Mouse (Mus musculus) adrenal gland, postnatal 25 days (tissue): Measurements from ENCODE around the gene Ankrd23. TPM values are rescaled to one million over a fixed set of nuclear protein-coding genes. Genes with fewer than 3 reads are reported as not detected.

Source experiments
- DNase-seq: peaks from one replicate; pipeline ENCODE4 v3.0.0; 2021; ENCODE audit warnings: mixed read lengths
- microRNA-seq, 2 experiments: library from miRNA; unstranded; fragments of <30 nt; microRNA quantifications; one replicate each; pipeline ENCODE4 v1.2.0; 2021
- total RNA-seq: library from RNA; stranded (reverse); gene quantifications from 2 replicates; pipeline ENCODE4 v1.2.3, GENCODE M21; 2021

The Ankrd23 gene
- total RNA-seq, 1 experiment from 2014 or later, result 14.5 TPM

- no peak for DNase-seq
Observed at GRCm38 (mm10) chr1:36513310-36513709, 23.4 kb downstream of the Ankrd23 start.

- no peak for DNase-seq
Observed at GRCm38 (mm10) chr1:36512966-36513280, 23.8 kb downstream of the Ankrd23 start.

- DNase-seq, result peak; percentile 56
Observed at GRCm38 (mm10) chr1:36512089-36512965, 24.4 kb downstream of the Ankrd23 start.

GRCm38 (mm10) chr1:36511289-36512021, 25.2 kb downstream of the Ankrd23 start, which contains the start of gene Cnnm3:
Gene Cnnm3, plus strand, starts transcription at chr1:36511867.
- peak; percentile 100 for DNase-seq

GRCm38 (mm10) chr1:36508238-36508637, 28.4 kb downstream of the Ankrd23 start:
- no peak for DNase-seq

- DNase-seq, result peak; percentile 75
Observed at GRCm38 (mm10) chr1:36501261-36501660, 35.4 kb downstream of the Ankrd23 start.

GRCm38 (mm10) chr1:36497312-36497711, 39.4 kb downstream of the Ankrd23 start:
- no peak for DNase-seq

GRCm38 (mm10) chr1:36496719-36497118, 40.0 kb downstream of the Ankrd23 start:
- DNase-seq, result no peak

GRCm38 (mm10) chr1:36493299-36493698, 43.4 kb downstream of the Ankrd23 start:
- no peak for DNase-seq

- peak; percentile 43 for DNase-seq
Observed at GRCm38 (mm10) chr1:36492416-36493139, 44.1 kb downstream of the Ankrd23 start.

GRCm38 (mm10) chr1:36489661-36490060, 47.0 kb downstream of the Ankrd23 start:
- DNase-seq, result no peak

- DNase-seq, result no peak
Observed at GRCm38 (mm10) chr1:36487111-36487510, 49.6 kb downstream of the Ankrd23 start.

GRCm38 (mm10) chr1:36485080-36485479, 51.6 kb downstream of the Ankrd23 start:
- no peak for DNase-seq

- DNase-seq, result no peak
Observed at GRCm38 (mm10) chr1:36483825-36484224, 52.9 kb downstream of the Ankrd23 start.

Small RNA genes within 50 kb of the gene (microRNA-seq; reads per million reads assigned to microRNA genes)
- 0 reads per million in 2 experiments for gene Gm47280

Other genes starting within 250 kb of the Ankrd23 start
- gene Arid5a, start 229.2 kb downstream of the Ankrd23 start, total RNA-seq, result 2.7 and 3.5 TPM in 2 replicates
- 102 and 103 TPM in 2 replicates for gene Kansl3, start 167.7 kb downstream of the Ankrd23 start, total RNA-seq
- gene Fer1l5, start 164.6 kb downstream of the Ankrd23 start, total RNA-seq, result not detected in 2 replicates
- 49.1 and 54.0 TPM in 2 replicates for gene Lman2l, start 91.6 kb downstream of the Ankrd23 start, total RNA-seq
- 4.8 and 5.2 TPM in 2 replicates for gene Cnnm4, start 65.3 kb downstream of the Ankrd23 start, total RNA-seq
- 36.7 and 53.2 TPM in 2 replicates for gene Cnnm3, start 25.0 kb downstream of the Ankrd23 start, total RNA-seq
- not detected in 2 replicates for gene Gm42417, start 2.5 kb upstream of the Ankrd23 start, total RNA-seq
- gene Ankrd39, start 10.6 kb upstream of the Ankrd23 start, total RNA-seq, result 16.5 and 19.7 TPM in 2 replicates
- 19.7 and 24.2 TPM in 2 replicates for gene Sema4c, start 21.5 kb upstream of the Ankrd23 start, total RNA-seq
- 0.67 TPM in 1 of 2 replicates, not detected in the other for gene Fam178b, start 146.3 kb upstream of the Ankrd23 start, total RNA-seq
- gene Cox5b, start 154.6 kb upstream of the Ankrd23 start, total RNA-seq, result 788 and 983 TPM in 2 replicates
- gene 4933424G06Rik, start 173.3 kb upstream of the Ankrd23 start, total RNA-seq, result not detected in 2 replicates
- 119 and 140 TPM in 2 replicates for gene Actr1b, start 177.5 kb upstream of the Ankrd23 start, total RNA-seq
- 0.58 and 1.5 TPM in 2 replicates for gene Zap70, start 224.9 kb upstream of the Ankrd23 start, total RNA-seq